Mouse (Mus musculus) intestine, embryonic 14.5 days (tissue): ENCODE results near the gene Lrrc4c. TPM values are rescaled to one million over a fixed set of nuclear protein-coding genes. Genes with fewer than 3 reads are reported as not detected.

Source experiments
- ATAC-seq: fragments of 200-750 bp; cut with Nextera tagmentation; replicated peaks from 2 replicates; pipeline ENCODE4 v1.8.0; 2017; ENCODE audit warnings: low read depth, moderate number of reproducible peaks, moderate TSS enrichment, moderate library complexity; ENCODE audit not compliant: low FRiP score, low TSS enrichment
- DNase-seq: peaks from one replicate; pipeline ENCODE4 v3.0.0-alpha.2; 2018; ENCODE audit warnings: low spot score
- H3K27ac ChIP-seq: fragments of 300-500 bp; sonication (generic); 2 replicates; pipeline ENCODE4 v1.5.1; 2014; ENCODE audit warnings: low read depth, mild to moderate bottlenecking, control low read depth
- H3K27me3 ChIP-seq: fragments of 300-500 bp; sonication (generic); replicated peaks from 2 replicates; pipeline ENCODE4 v1.6.1; 2014; ENCODE audit warnings: low read length, control low read depth; ENCODE audit not compliant: control insufficient read depth, insufficient read depth
- H3K36me3 ChIP-seq: fragments of 300-500 bp; sonication (generic); 2 replicates; pipeline ENCODE4 v1.6.1; 2014; ENCODE audit warnings: low read length, control low read depth; ENCODE audit not compliant: control insufficient read depth, insufficient read depth
- H3K4me1 ChIP-seq: fragments of 300-500 bp; sonication (generic); replicated peaks from 2 replicates; pipeline ENCODE4 v1.6.1; 2014; ENCODE audit warnings: low read length, control low read depth, mixed read lengths; ENCODE audit not compliant: control insufficient read depth, insufficient read depth
- H3K4me2 ChIP-seq: fragments of 300-500 bp; sonication (generic); 2 replicates; pipeline ENCODE4 v1.6.1; 2014; ENCODE audit warnings: low read length
- H3K4me3 ChIP-seq: fragments of 300-500 bp; sonication (generic); 2 replicates; pipeline ENCODE4 v1.5.1; 2014; ENCODE audit warnings: low read depth, low read length, control low read depth, mixed read lengths
- H3K9ac ChIP-seq: fragments of 300-500 bp; sonication (generic); 2 replicates; pipeline ENCODE4 v1.6.1; 2014; ENCODE audit warnings: mild to moderate bottlenecking, low read length
- H3K9me3 ChIP-seq: fragments of 300-500 bp; sonication (generic); 2 replicates; pipeline ENCODE4 v1.6.1; 2016; ENCODE audit warnings: low read length, control low read depth; ENCODE audit not compliant: control insufficient read depth
- WGBS: fragments of 180-500 bp; shearing (Covaris S2); extraction: QIAGEN DNeasy Blood & Tissue Kit; methylation state at CpG from one replicate; pipeline ENCODE4 v1.1.7; 2014; 5-methylcytosine and 5-hydroxymethylcytosine counted together
- polyA plus RNA-seq: library from polyadenylated mRNA; unstranded; fragments of >200 nt; fragmentation: Nextera tagmentation; extraction: Ambion mirVana; gene quantifications from 2 replicates; pipeline ENCODE4 v1.2.1, GENCODE M21; 2014

Gene Lrrc4c
- polyA plus RNA-seq, 1 experiment from 2014 or later, result 4.7 TPM

DNA sequence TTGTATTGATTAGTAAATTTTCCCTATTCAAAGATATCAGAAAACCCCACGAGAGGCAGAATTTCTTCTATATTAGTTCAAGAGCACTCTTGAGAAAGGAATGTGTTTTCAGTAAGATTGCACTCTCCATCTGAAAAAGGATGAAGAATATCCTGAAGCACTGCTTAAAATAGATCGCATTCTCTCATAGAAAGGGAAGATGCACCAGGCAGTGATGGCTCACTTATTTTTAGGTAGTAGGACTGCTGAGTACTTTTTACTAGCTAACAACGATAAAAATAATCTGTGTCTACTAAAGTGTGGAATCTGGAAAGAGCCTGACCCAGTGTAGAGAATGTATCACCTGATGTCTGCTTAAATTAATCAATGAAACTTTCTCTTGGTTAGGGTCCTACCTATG, 820.5 kb downstream of the Lrrc4c start:
- H3K4me3 ChIP-seq, result no peak overlapping the region
- no peak overlapping the region for H3K4me2 ChIP-seq
- no peak overlapping the region for H3K27ac ChIP-seq
- no peaks in the 10 kb centered on the region for H3K36me3 ChIP-seq
- no peaks in the 10 kb centered on the region for H3K9me3 ChIP-seq
- DNase-seq (no peak), ATAC-seq (no peak)
- H3K4me1 ChIP-seq, result no peaks in the 10 kb centered on the region
- no peaks in the 10 kb centered on the region for H3K27me3 ChIP-seq
- no peak overlapping the region for H3K9ac ChIP-seq
- 82% methylated on average over 3 of the region's 3 CpGs for WGBS

DNA sequence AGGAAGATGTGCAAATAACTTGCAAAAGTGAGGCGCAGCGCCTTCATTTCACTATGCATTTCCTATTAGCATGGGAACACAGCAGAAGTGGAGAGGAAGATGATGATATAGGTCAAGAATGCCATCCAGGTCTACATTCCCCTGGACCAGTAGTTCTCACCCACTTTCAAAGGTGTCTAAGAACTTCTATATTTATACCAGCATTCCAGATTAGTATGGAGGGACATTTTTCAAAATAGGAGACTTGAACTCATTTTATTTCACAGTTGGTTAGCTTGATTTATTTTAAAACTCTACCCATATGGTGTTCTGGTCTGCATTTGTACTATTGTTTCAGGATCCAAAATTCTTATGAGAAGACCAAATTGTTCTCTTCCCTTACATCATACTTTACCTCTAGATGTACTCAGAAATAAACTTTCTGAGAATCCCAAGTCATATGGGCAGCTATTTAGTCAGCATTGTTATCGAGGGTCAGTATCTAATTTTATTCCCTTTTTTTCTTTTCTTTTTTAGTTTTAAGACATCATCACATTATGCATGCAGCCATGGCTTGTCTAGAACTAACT, 833.7 kb downstream of the Lrrc4c start:
- DNase-seq (no peak), ATAC-seq (no peak)
- WGBS, result 88% methylated on average over 3 of the region's 3 CpGs

GRCm38 (mm10) chr2:97165745-97166144, 847.8 kb downstream of the Lrrc4c start:
- no peak for DNase-seq
- Histone ChIP-seq H3K4me3 (no peak overlapping the region), H3K27me3 (no peaks in the 10 kb centered on the region), H3K27ac (no peak overlapping the region), H3K4me2 (no peak overlapping the region), H3K4me1 (no peaks in the 10 kb centered on the region), H3K36me3 (no peaks in the 10 kb centered on the region), H3K9ac (no peak overlapping the region), H3K9me3 (no peaks in the 10 kb centered on the region)
- no peak for ATAC-seq
- WGBS, result 75% methylated on average over 2 of the region's 2 CpGs

More for the DNA sequence above, 833.7 kb downstream of the Lrrc4c start:
- Histone ChIP-seq H3K4me1 (no peaks in the 10 kb centered on the region), H3K4me3 (no peak overlapping the region), H3K9ac (no peak overlapping the region), H3K27ac (no peak overlapping the region), H3K27me3 (no peaks in the 10 kb centered on the region), H3K36me3 (no peaks in the 10 kb centered on the region), H3K9me3 (no peaks in the 10 kb centered on the region), H3K4me2 (no peak overlapping the region)

DNA sequence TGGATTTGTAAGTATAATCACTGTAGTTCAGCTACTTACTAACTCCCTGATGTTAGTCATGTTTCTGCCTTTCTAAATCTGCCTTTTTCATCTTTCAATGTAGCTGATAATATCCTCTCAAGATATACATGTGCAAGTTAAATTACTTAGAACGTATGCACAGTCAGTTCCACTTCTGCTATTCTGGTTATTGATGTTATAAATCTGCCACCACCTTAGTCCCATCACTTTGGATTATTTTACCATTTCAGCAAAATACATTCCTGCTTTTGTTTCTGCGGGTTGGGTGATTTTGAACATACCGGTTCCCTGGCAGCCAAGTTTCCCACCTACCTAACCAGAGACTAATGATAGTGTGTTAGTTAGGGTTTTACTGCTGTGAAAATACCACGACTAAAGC, 860.4 kb downstream of the Lrrc4c start:
- Histone ChIP-seq H3K27me3 (no peaks in the 10 kb centered on the region), H3K9ac (no peak overlapping the region), H3K9me3 (no peaks in the 10 kb centered on the region), H3K4me3 (no peak overlapping the region), H3K36me3 (no peaks in the 10 kb centered on the region), H3K4me2 (no peak overlapping the region), H3K27ac (no peak overlapping the region), H3K4me1 (no peaks in the 10 kb centered on the region)
- 72% methylated on average over 4 of the region's 4 CpGs for WGBS
- ATAC-seq (no peak), DNase-seq (no peak)

DNA sequence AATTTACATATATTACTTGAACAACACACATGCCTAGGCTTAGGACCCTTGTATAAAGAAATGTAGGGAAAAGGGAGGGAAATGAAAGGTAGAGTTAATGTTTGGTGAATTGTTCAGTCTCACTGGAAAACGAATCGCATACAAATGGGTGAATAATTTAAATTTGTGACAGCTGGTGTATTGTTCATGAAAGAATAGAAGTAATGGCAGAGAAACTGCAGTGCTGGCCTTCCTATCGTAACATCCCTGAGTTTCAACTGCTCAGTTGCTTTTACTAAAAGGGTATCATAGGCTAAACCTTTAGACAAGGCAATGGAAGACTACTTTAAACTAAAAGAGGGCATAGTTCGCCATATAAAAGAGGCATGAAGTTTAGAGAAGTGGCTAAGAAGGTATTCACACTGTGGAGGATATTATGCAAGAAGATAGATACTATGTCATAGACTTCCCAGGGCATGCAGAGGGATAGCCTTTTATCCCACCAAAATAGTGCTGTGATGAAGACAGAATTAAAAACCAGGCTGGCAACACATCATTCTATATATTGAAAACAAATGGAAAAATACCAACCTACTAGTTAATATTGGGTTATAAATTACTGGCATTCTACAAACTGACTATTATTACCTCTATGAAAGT, 879.1 kb downstream of the Lrrc4c start:
- ATAC-seq, result no peak
- Histone ChIP-seq H3K27me3 (no peaks in the 10 kb centered on the region), H3K4me1 (no peaks in the 10 kb centered on the region), H3K4me3 (no peak overlapping the region), H3K9ac (no peak overlapping the region), H3K36me3 (no peaks in the 10 kb centered on the region), H3K9me3 (no peaks in the 10 kb centered on the region), H3K4me2 (no peak overlapping the region), H3K27ac (no peak overlapping the region)
- WGBS, result 87% methylated on average over 4 of the region's 4 CpGs
- no peak for DNase-seq

DNA sequence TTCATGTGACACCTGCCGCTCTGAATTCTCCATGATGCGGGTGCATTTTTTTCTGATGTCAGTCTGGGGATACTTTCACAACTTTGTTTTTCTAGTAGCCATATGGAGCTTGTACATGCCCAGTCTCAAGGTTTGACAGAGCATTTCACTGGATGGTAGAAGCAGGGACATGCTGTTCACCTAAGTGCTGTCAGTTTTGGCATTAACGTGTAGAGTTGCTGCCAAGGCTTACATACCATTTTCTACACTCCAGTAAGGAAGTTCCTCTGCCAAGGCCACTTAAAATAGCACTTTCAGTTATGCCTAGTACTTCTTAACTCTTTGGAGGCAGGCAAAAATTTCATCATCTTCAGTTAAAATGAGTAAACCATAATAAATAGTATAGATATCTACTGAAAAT, 915.0 kb downstream of the Lrrc4c start:
- H3K9me3 ChIP-seq, result no peaks in the 10 kb centered on the region
- H3K27ac ChIP-seq, result no peak overlapping the region
- H3K27me3 ChIP-seq, result no peaks in the 10 kb centered on the region
- no peaks in the 10 kb centered on the region for H3K36me3 ChIP-seq
- WGBS, result 90% methylated on average over 3 of the region's 3 CpGs
- no peak overlapping the region for H3K4me3 ChIP-seq
- DNase-seq, result no peak
- no peak overlapping the region for H3K9ac ChIP-seq
- no peak for ATAC-seq
- no peak overlapping the region for H3K4me2 ChIP-seq
- H3K4me1 ChIP-seq, result no peaks in the 10 kb centered on the region

GRCm38 (mm10) chr2:97234074-97234473, 916.1 kb downstream of the Lrrc4c start:
- Histone ChIP-seq H3K27ac (no peak overlapping the region), H3K27me3 (no peaks in the 10 kb centered on the region), H3K4me3 (no peak overlapping the region), H3K4me2 (no peak overlapping the region), H3K36me3 (no peaks in the 10 kb centered on the region), H3K9ac (no peak overlapping the region), H3K9me3 (no peaks in the 10 kb centered on the region), H3K4me1 (no peaks in the 10 kb centered on the region)
- ATAC-seq (no peak), DNase-seq (no peak)
- 69% methylated on average over 1 of the region's 1 CpGs for WGBS

- Histone ChIP-seq H3K4me3 (no peak overlapping the region), H3K4me1 (no peaks in the 10 kb centered on the region), H3K36me3 (no peaks in the 10 kb centered on the region), H3K27ac (no peak overlapping the region), H3K9ac (no peak overlapping the region), H3K27me3 (no peaks in the 10 kb centered on the region), H3K9me3 (no peaks in the 10 kb centered on the region), H3K4me2 (no peak overlapping the region)
- DNase-seq (no peak), ATAC-seq (no peak)
- 58% methylated on average over 2 of the region's 2 CpGs for WGBS
Measured at GRCm38 (mm10) chr2:97274651-97275050, 956.7 kb downstream of the Lrrc4c start.

- H3K4me3 ChIP-seq, result no peak overlapping the region
- no peaks in the 10 kb centered on the region for H3K27me3 ChIP-seq
- H3K36me3 ChIP-seq, result no peaks in the 10 kb centered on the region
- H3K27ac ChIP-seq, result no peak overlapping the region
- ATAC-seq (no peak), DNase-seq (no peak)
- H3K9ac ChIP-seq, result no peak overlapping the region
- H3K4me2 ChIP-seq, result no peak overlapping the region
- no peaks in the 10 kb centered on the region for H3K9me3 ChIP-seq
- no peaks in the 10 kb centered on the region for H3K4me1 ChIP-seq
Measured at GRCm38 (mm10) chr2:97284986-97285385, 967.0 kb downstream of the Lrrc4c start.
